Mouse (Mus musculus) embryo, embryonic 10.5 days (tissue): Measurements from ENCODE around the gene Zfp646.
"Not testable (repeated sequence)": the region's sequence is repeated elsewhere in the genome, so short reads cannot be mapped to it uniquely, and the experiment has no call there.

Source experiments
- DNase-seq: peaks from one replicate; pipeline ENCODE4 v3.0.0-alpha.2; 2015; ENCODE audit warnings: low spot score

Zfp646 gene

GRCm38 (mm10) chr7:127880431-127880830 lies 4.4 kb downstream of the Zfp646 start:
- DNase-seq, result no peak

GRCm38 (mm10) chr7:127885951-127886350 lies 9.9 kb downstream of the Zfp646 start:
- DNase-seq, result no peak

GRCm38 (mm10) chr7:127886551-127886950 lies 10.5 kb downstream of the Zfp646 start:
- no peak for DNase-seq

GRCm38 (mm10) chr7:127887191-127887590 lies 11.2 kb downstream of the Zfp646 start:
- DNase-seq, result no peak

- no peak for DNase-seq
These were observed 11.8 kb downstream of the Zfp646 start for GRCm38 (mm10) chr7:127887781-127888180.

GRCm38 (mm10) chr7:127888821-127889220 lies 12.8 kb downstream of the Zfp646 start:
- DNase-seq, result no peak

- no peak for DNase-seq
These were observed 14.8 kb downstream of the Zfp646 start, which contains the start of gene Prss53 for GRCm38 (mm10) chr7:127890798-127891197. Gene Prss53, minus strand, starts transcription at chr7:127890970.

- no peak for DNase-seq
These were observed 18.5 kb downstream of the Zfp646 start for GRCm38 (mm10) chr7:127894480-127894879.

GRCm38 (mm10) chr7:127895442-127895841 lies 19.4 kb downstream of the Zfp646 start, which contains the start of the genes Gm21974 and Vkorc1:
Gene Gm21974, minus strand, starts transcription at chr7:127895454.
Gene Vkorc1, minus strand, starts transcription at chr7:127895617.
- peak; percentile 96 for DNase-seq

- DNase-seq, result not testable (repeated sequence)
These were observed 19.9 kb downstream of the Zfp646 start for GRCm38 (mm10) chr7:127895891-127896290.

- DNase-seq, result peak; percentile 67
These were observed 20.4 kb downstream of the Zfp646 start for GRCm38 (mm10) chr7:127896384-127896783.

- no peak for DNase-seq
These were observed 21.5 kb downstream of the Zfp646 start for GRCm38 (mm10) chr7:127897542-127897941.

GRCm38 (mm10) chr7:127898179-127898956 lies 22.3 kb downstream of the Zfp646 start:
- DNase-seq, result no peak

- no peak for DNase-seq
These were observed 24.0 kb downstream of the Zfp646 start for GRCm38 (mm10) chr7:127899997-127900396.

- DNase-seq, result no peak
These were observed 25.8 kb downstream of the Zfp646 start for GRCm38 (mm10) chr7:127901772-127902171.

GRCm38 (mm10) chr7:127903971-127904796 lies 28.2 kb downstream of the Zfp646 start, which contains the start of gene Bckdk:
Gene Bckdk, plus strand, starts transcription at chr7:127904082.
- DNase-seq, result peak; percentile 88

GRCm38 (mm10) chr7:127907939-127908338 lies 31.9 kb downstream of the Zfp646 start:
- no peak for DNase-seq

- DNase-seq, result no peak
These were observed 32.6 kb downstream of the Zfp646 start for GRCm38 (mm10) chr7:127908656-127909055.

GRCm38 (mm10) chr7:127912190-127912871 lies 36.3 kb downstream of the Zfp646 start, which contains the start of gene Kat8:
Gene Kat8, plus strand, starts transcription at chr7:127912516.
- peak; percentile 97 for DNase-seq

- DNase-seq, result no peak
These were observed 36.9 kb downstream of the Zfp646 start for GRCm38 (mm10) chr7:127912938-127913337.

- no peak for DNase-seq
These were observed 39.3 kb downstream of the Zfp646 start for GRCm38 (mm10) chr7:127915293-127915692.

- DNase-seq, result peak; percentile 61
These were observed 42.2 kb downstream of the Zfp646 start for GRCm38 (mm10) chr7:127918203-127918602.
